Mouse (Mus musculus): ENCODE measurements around the gene Plk1. TPM values are rescaled to one million over a fixed set of nuclear protein-coding genes. Genes with fewer than 3 reads are reported as not detected.

Plk1 gene
- polyA plus RNA-seq, 2 experiments: 78.4 to 80.0 TPM

- Histone ChIP-seq H3K27ac (replicated peaks; ENCODE audit: low read depth, low read length) (no peak overlapping the region), H3K4me1 (ENCODE audit: control insufficient read depth, insufficient read depth, low read length) (no peaks in the 10 kb centered on the region), H3K27me3 (ENCODE audit: control insufficient read depth, insufficient read depth, low read length) (no peaks in the 10 kb centered on the region), H3K36me3 (ENCODE audit: control insufficient read depth, insufficient read depth, low read length) (peaks cover 47% of the 10 kb centered on the region), H3K4me3 (replicated peaks; ENCODE audit: low read length) (no peak overlapping the region), H3K9ac (ENCODE audit: low read depth, low read length, severe bottlenecking) (no peak overlapping the region), H3K9me3 (ENCODE audit: control insufficient read depth, low read length) (no peaks in the 10 kb centered on the region), H3K4me2 (replicated peaks; ENCODE audit: low read depth, low read length, severe bottlenecking) (no peak overlapping the region)
- ATAC-seq (ENCODE audit: low FRiP score, low read depth) (no peak), DNase-seq (ENCODE audit: low spot score) (no peak)
- TF ChIP-seq POLR2A (IDR thresholded peaks at IDR 0.05; ENCODE audit: borderline replicate concordance, extremely low read depth, insufficient read depth, insufficient read length): no peak
- WGBS: 83% methylated on average over 6 of the region's 6 CpGs
Measured at GRCm38 (mm10) chr7:122170705-122171104, 11.5 kb downstream of the Plk1 start.

- Histone ChIP-seq H3K36me3 (ENCODE audit: control insufficient read depth, insufficient read depth, low read length) (peaks cover 39% of the 10 kb centered on the region), H3K4me3 (replicated peaks; ENCODE audit: low read length) (no peak overlapping the region), H3K9ac (ENCODE audit: low read depth, low read length, severe bottlenecking) (no peak overlapping the region), H3K4me1 (ENCODE audit: control insufficient read depth, insufficient read depth, low read length) (no peaks in the 10 kb centered on the region), H3K4me2 (replicated peaks; ENCODE audit: low read depth, low read length, severe bottlenecking) (no peak overlapping the region), H3K27me3 (ENCODE audit: control insufficient read depth, insufficient read depth, low read length) (no peaks in the 10 kb centered on the region), H3K9me3 (ENCODE audit: control insufficient read depth, low read length) (no peaks in the 10 kb centered on the region), H3K27ac (replicated peaks; ENCODE audit: low read depth, low read length) (no peak overlapping the region)
- ATAC-seq (ENCODE audit: low FRiP score, low read depth) (no peak), DNase-seq (ENCODE audit: low spot score) (no peak)
- 66% methylated on average over 10 of the region's 10 CpGs for WGBS
- no peak for TF ChIP-seq POLR2A (IDR thresholded peaks at IDR 0.05; ENCODE audit: borderline replicate concordance, extremely low read depth, insufficient read depth, insufficient read length)
Measured at GRCm38 (mm10) chr7:122171613-122172012, 12.4 kb downstream of the Plk1 start.

GRCm38 (mm10) chr7:122180720-122181119 lies 21.5 kb downstream of the Plk1 start:
- TF ChIP-seq POLR2A (IDR thresholded peaks at IDR 0.05; ENCODE audit: borderline replicate concordance, extremely low read depth, insufficient read depth, insufficient read length): no peak
- no peak overlapping the region for H3K4me3 ChIP-seq (replicated peaks; ENCODE audit: low read length)
- H3K4me2 ChIP-seq (replicated peaks; ENCODE audit: low read depth, low read length, severe bottlenecking): no peak overlapping the region
- H3K9ac ChIP-seq (ENCODE audit: low read depth, low read length, severe bottlenecking): no peak overlapping the region
- no peaks in the 10 kb centered on the region for H3K9me3 ChIP-seq (ENCODE audit: control insufficient read depth, low read length)
- 83% methylated on average over 7 of the region's 7 CpGs for WGBS
- peaks cover 3% of the 10 kb centered on the region; the same call in 1 of the 2 replicates for H3K4me1 ChIP-seq (ENCODE audit: control insufficient read depth, insufficient read depth, low read length)
- no peak for ATAC-seq (ENCODE audit: low FRiP score, low read depth)
- no peaks in the 10 kb centered on the region for H3K27me3 ChIP-seq (ENCODE audit: control insufficient read depth, insufficient read depth, low read length)
- no peaks in the 10 kb centered on the region for H3K36me3 ChIP-seq (ENCODE audit: control insufficient read depth, insufficient read depth, low read length)
- DNase-seq (ENCODE audit: low spot score): no peak
- H3K27ac ChIP-seq (replicated peaks; ENCODE audit: low read depth, low read length): no peak overlapping the region

DNA sequence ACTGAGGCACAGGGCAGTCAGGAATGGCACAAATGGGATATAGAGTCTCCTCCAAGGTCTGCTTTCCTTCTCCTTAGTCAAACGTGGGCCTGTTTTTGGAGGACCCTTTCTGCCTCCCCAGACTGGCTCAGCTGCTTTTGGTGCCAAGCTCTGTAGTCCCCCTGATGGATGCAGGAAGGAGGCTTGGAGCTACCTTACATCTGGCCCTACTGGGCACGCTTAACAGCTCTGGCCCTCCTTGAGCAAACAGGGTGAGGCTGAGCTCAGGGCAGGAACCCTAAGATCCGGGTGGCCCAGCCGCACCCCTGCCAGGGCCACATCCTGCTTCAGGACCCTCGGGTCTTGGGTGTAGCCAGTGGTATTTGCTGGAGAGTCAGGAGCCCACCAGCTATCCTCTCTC lies 25.3 kb downstream of the Plk1 start:
- Histone ChIP-seq H3K27me3 (ENCODE audit: control insufficient read depth, insufficient read depth, low read length) (no peaks in the 10 kb centered on the region), H3K4me3 (replicated peaks; ENCODE audit: low read length) (no peak overlapping the region), H3K9ac (ENCODE audit: low read depth, low read length, severe bottlenecking) (no peak overlapping the region), H3K27ac (replicated peaks; ENCODE audit: low read depth, low read length) (no peak overlapping the region), H3K36me3 (ENCODE audit: control insufficient read depth, insufficient read depth, low read length) (no peaks in the 10 kb centered on the region), H3K4me1 (ENCODE audit: control insufficient read depth, insufficient read depth, low read length) (peaks cover 4% of the 10 kb centered on the region; the same call in 1 of the 2 replicates), H3K4me2 (replicated peaks; ENCODE audit: low read depth, low read length, severe bottlenecking) (no peak overlapping the region), H3K9me3 (ENCODE audit: control insufficient read depth, low read length) (no peaks in the 10 kb centered on the region)
- 71% methylated on average over 5 of the region's 5 CpGs for WGBS
- DNase-seq (ENCODE audit: low spot score) (no peak), ATAC-seq (ENCODE audit: low FRiP score, low read depth) (no peak)
- TF ChIP-seq POLR2A (IDR thresholded peaks at IDR 0.05; ENCODE audit: borderline replicate concordance, extremely low read depth, insufficient read depth, insufficient read length): no peak

GRCm38 (mm10) chr7:122186043-122186442 lies 26.8 kb downstream of the Plk1 start, which contains the start of gene Ern2:
Gene Ern2, minus strand, starts transcription at chr7:122186207.
- Histone ChIP-seq H3K4me2 (replicated peaks; ENCODE audit: low read depth, low read length, severe bottlenecking) (peak within 1 kb of the TSS; percentile 13; the same call in 1 of the 2 replicates), H3K4me1 (ENCODE audit: control insufficient read depth, insufficient read depth, low read length) (peaks cover 4% of the 10 kb centered on the region; the same call in 1 of the 2 replicates), H3K9ac (ENCODE audit: low read depth, low read length, severe bottlenecking) (no peak within 1 kb of the TSS), H3K9me3 (ENCODE audit: control insufficient read depth, low read length) (no peaks in the 10 kb centered on the region), H3K27ac (replicated peaks; ENCODE audit: low read depth, low read length) (no peak within 1 kb of the TSS), H3K27me3 (ENCODE audit: control insufficient read depth, insufficient read depth, low read length) (no peaks in the 10 kb centered on the region), H3K4me3 (replicated peaks; ENCODE audit: low read length) (no peak within 1 kb of the TSS), H3K36me3 (ENCODE audit: control insufficient read depth, insufficient read depth, low read length) (no peaks in the 10 kb centered on the region)
- no peak for TF ChIP-seq POLR2A (IDR thresholded peaks at IDR 0.05; ENCODE audit: borderline replicate concordance, extremely low read depth, insufficient read depth, insufficient read length)
- DNase-seq (ENCODE audit: low spot score) (no peak), ATAC-seq (ENCODE audit: low FRiP score, low read depth) (no peak)
- 17% methylated on average over 10 of the region's 17 CpGs for WGBS

DNA sequence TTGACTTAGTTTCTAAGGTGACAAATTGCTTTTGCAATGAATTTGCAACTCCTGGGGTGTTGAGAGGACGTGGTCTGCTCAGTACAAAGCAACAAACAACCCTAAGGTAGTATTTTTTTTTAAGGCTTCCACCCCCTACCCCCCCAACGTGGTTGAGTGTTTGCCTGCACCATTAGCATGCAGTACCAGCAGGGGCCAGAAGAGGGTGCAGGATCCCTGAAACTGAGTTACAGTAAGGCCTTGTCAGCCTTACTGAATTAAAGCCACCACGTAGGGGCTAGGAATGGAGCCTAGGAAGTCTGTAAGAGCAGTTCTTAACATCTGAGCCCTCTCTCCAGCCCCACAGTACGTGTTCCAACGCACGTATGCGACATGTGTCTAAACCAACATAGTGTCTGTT lies 30.2 kb downstream of the Plk1 start:
- Histone ChIP-seq H3K9me3 (ENCODE audit: control insufficient read depth, low read length) (no peaks in the 10 kb centered on the region), H3K9ac (ENCODE audit: low read depth, low read length, severe bottlenecking) (no peak overlapping the region), H3K27me3 (ENCODE audit: control insufficient read depth, insufficient read depth, low read length) (no peaks in the 10 kb centered on the region), H3K4me3 (replicated peaks; ENCODE audit: low read length) (no peak overlapping the region), H3K4me1 (ENCODE audit: control insufficient read depth, insufficient read depth, low read length) (peaks cover 4% of the 10 kb centered on the region; the same call in 1 of the 2 replicates), H3K27ac (replicated peaks; ENCODE audit: low read depth, low read length) (no peak overlapping the region), H3K36me3 (ENCODE audit: control insufficient read depth, insufficient read depth, low read length) (no peaks in the 10 kb centered on the region), H3K4me2 (replicated peaks; ENCODE audit: low read depth, low read length, severe bottlenecking) (no peak overlapping the region)
- TF ChIP-seq POLR2A (IDR thresholded peaks at IDR 0.05; ENCODE audit: borderline replicate concordance, extremely low read depth, insufficient read depth, insufficient read length): no peak
- DNase-seq (ENCODE audit: low spot score): peak; percentile 55
- WGBS: 32% methylated on average over 7 of the region's 7 CpGs
- no peak for ATAC-seq (ENCODE audit: low FRiP score, low read depth)
